Mouse (Mus musculus) MEL (cell line): ENCODE results near the gene Cep170. TPM values are rescaled to one million over a fixed set of nuclear protein-coding genes. Genes with fewer than 3 reads are reported as not detected.

ENCODE experiments used
- DNase-seq: peaks from one replicate; pipeline ENCODE4 v3.0.0; 2011; ENCODE audit warnings: low read depth, low spot score
- H3K27ac ChIP-seq: 2 replicates; pipeline ENCODE4 v1.5.1; 2012; ENCODE audit warnings: low read depth, mild to moderate bottlenecking, control low read depth, low read length, moderate library complexity; ENCODE audit not compliant: control insufficient read depth
- H3K27me3 ChIP-seq, 2 experiments: fragments of 150-350 bp in 1 of 2; sonication (generic) in 1 of 2; 2 replicates each; pipeline ENCODE4 v1.6.1; 2012; ENCODE audit warnings: low read length in 2 of 2, mild to moderate bottlenecking in 2 of 2, improper control_type of control experiment in 1 of 2, moderate library complexity in 1 of 2; ENCODE audit not compliant: insufficient read depth in 2 of 2, control insufficient read depth in 1 of 2
- H3K36me3 ChIP-seq, 2 experiments: 2 replicates each; pipeline ENCODE4 v1.6.1; 2012 to 2014; ENCODE audit warnings: low read length in 2 of 2, improper control_type of control experiment in 1 of 2, inconsistent platforms in 1 of 2, mild to moderate bottlenecking in 1 of 2; ENCODE audit not compliant: insufficient read depth in 2 of 2, control insufficient read depth in 1 of 2
- H3K4me1 ChIP-seq, 2 experiments: fragments of 150-350 bp in 1 of 2; sonication (generic) in 1 of 2; 2 replicates each; pipeline ENCODE4 v1.6.1; 2012; ENCODE audit warnings: low read length in 2 of 2, improper control_type of control experiment in 1 of 2, mild to moderate bottlenecking in 1 of 2; ENCODE audit not compliant: insufficient read depth in 2 of 2, control insufficient read depth in 1 of 2
- H3K4me3 ChIP-seq, 2 experiments: fragments of 150-350 bp in 1 of 2; sonication (generic) in 1 of 2; 2 replicates each; pipeline ENCODE4 v1.5.1; 2012; ENCODE audit warnings: low read depth in 2 of 2, low read length in 2 of 2, mild to moderate bottlenecking in 2 of 2, moderate library complexity in 2 of 2, control low read depth in 1 of 2, improper control_type of control experiment in 1 of 2; ENCODE audit not compliant: control insufficient read depth in 1 of 2, insufficient read depth in 1 of 2
- H3K79me2 ChIP-seq: 2 replicates; pipeline ENCODE4 v1.6.1; 2012; ENCODE audit warnings: mild to moderate bottlenecking, low read length, moderate library complexity; ENCODE audit not compliant: control insufficient read depth, poor library complexity, insufficient read depth
- H3K9ac ChIP-seq: 2 replicates; pipeline ENCODE4 v1.6.1; 2012; ENCODE audit warnings: low read depth, mild to moderate bottlenecking, control low read depth, low read length, moderate library complexity; ENCODE audit not compliant: control insufficient read depth, poor library complexity, severe bottlenecking
- H3K9me3 ChIP-seq: fragments of 150-350 bp; sonication (generic); replicated peaks from 2 replicates; pipeline ENCODE4 v1.6.1; 2012; ENCODE audit warnings: mild to moderate bottlenecking, low read length, improper control_type of control experiment, moderate library complexity; ENCODE audit not compliant: insufficient read depth
- BHLHE40 ChIP-seq: IDR thresholded peaks from 2 replicates; pipeline ENCODE4 v1.6.1; 2012; ENCODE audit warnings: low read depth, mild to moderate bottlenecking, inconsistent platforms, low read length, improper control_type of control experiment, borderline replicate concordance
- CHD2 ChIP-seq: IDR thresholded peaks from 2 replicates; pipeline ENCODE4 v1.6.1; 2011; ENCODE audit warnings: low read length, improper control_type of control experiment
- CTCF ChIP-seq, 3 experiments: IDR thresholded peaks in 2 of 3; conservative IDR thresholded peaks in 1 of 3; 2 replicates each; pipeline ENCODE4 v1.5.1; 2011 to 2012; ENCODE audit warnings: low read length in 3 of 3, low read depth in 2 of 3, mild to moderate bottlenecking in 2 of 3, improper control_type of control experiment in 1 of 3, inconsistent platforms in 1 of 3, mixed read lengths in 1 of 3, moderate library complexity in 1 of 3; ENCODE audit not compliant: control insufficient read depth in 1 of 3, insufficient read depth in 1 of 3, poor library complexity in 1 of 3, severe bottlenecking in 1 of 3
- ETS1 ChIP-seq: IDR thresholded peaks from 2 replicates; pipeline ENCODE4 v1.6.1; 2012; ENCODE audit warnings: low read depth, mild to moderate bottlenecking, inconsistent platforms, low read length, improper control_type of control experiment, moderate library complexity
- GATA1 ChIP-seq: IDR thresholded peaks from 2 replicates; pipeline ENCODE4 v1.6.1; 2011; ENCODE audit warnings: low read depth, low read length, improper control_type of control experiment
- JUND ChIP-seq: IDR thresholded peaks from 2 replicates; pipeline ENCODE4 v1.6.1; 2011; ENCODE audit warnings: low read depth, mild to moderate bottlenecking, improper control_type of control experiment, low read length
- KAT2A ChIP-seq: conservative IDR thresholded peaks from 2 replicates; pipeline ENCODE4 v1.6.1; 2012; ENCODE audit warnings: low read depth, low read length, improper control_type of control experiment, inconsistent platforms
- MAFK ChIP-seq: IDR thresholded peaks from 2 replicates; pipeline ENCODE4 v1.6.1; 2011; ENCODE audit warnings: low read depth, mild to moderate bottlenecking, low read length, improper control_type of control experiment, borderline replicate concordance
- MAX ChIP-seq: IDR thresholded peaks from 2 replicates; pipeline ENCODE4 v1.6.1; 2011; ENCODE audit warnings: low read length, improper control_type of control experiment
- MAZ ChIP-seq: IDR thresholded peaks from 2 replicates; pipeline ENCODE4 v1.6.1; 2012; ENCODE audit warnings: low read depth, mild to moderate bottlenecking, inconsistent platforms, low read length, improper control_type of control experiment
- NELFE ChIP-seq: IDR thresholded peaks from 2 replicates; pipeline ENCODE4 v1.6.1; 2011; ENCODE audit warnings: low read depth, low read length, improper control_type of control experiment
- RAD21 ChIP-seq: IDR thresholded peaks from 2 replicates; pipeline ENCODE4 v1.6.1; 2011; ENCODE audit warnings: mild to moderate bottlenecking, low read depth, low read length, improper control_type of control experiment
- SIN3A ChIP-seq: IDR thresholded peaks from 2 replicates; pipeline ENCODE4 v1.6.1; 2012; ENCODE audit warnings: low read length, improper control_type of control experiment, inconsistent platforms
- SMC3 ChIP-seq: IDR thresholded peaks from 2 replicates; pipeline ENCODE4 v1.6.1; 2011; ENCODE audit warnings: low read depth, low read length, improper control_type of control experiment
- TBP ChIP-seq: IDR thresholded peaks from 2 replicates; pipeline ENCODE4 v1.8.0; 2011; ENCODE audit warnings: low read depth, low read length, improper control_type of control experiment
- polyA plus RNA-seq, 2 experiments: library from polyadenylated mRNA; stranded (reverse) in 1 of 2; unstranded in 1 of 2; fragments of >175 nt in 1 of 2; fragments of >200 nt in 1 of 2; gene quantifications; 2 replicates each; pipeline versions ENCODE4 v1.2.1 to v1.2.4; 2012; ENCODE audit warnings: low replicate concordance in 2 of 2, low read depth in 1 of 2; ENCODE audit not compliant: insufficient read length in 2 of 2, insufficient read depth in 1 of 2, missing spikeins in 1 of 2
- total RNA-seq: library from RNA; depleted of rRNA; stranded (reverse); fragments of 300-350 nt; gene quantifications from 2 replicates; pipeline ENCODE4 v1.2.3, GENCODE M21; 2012

The Cep170 gene
- total and polyA plus RNA-seq, 3 experiments, result 9.2 to 423 (median 13.9) TPM

DNA sequence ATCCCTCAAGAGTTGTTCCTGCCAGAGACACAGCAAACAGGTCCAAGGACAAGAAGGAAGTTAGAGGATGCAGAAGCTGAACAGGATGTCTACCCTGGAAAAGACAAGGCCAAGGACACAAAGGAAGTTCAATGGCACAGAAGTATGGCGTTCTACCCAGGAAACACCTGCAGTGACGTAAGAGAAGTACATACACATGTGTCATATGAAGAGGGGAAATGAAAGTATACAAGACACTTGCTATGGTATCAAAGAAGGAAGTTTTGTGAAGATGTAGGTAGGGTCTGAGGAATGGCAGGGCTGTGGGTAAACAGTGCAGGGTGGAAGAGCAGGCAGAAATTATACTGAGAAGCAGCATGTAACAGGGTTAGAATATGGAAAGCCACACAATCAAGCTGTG is 81.0 kb downstream of the Cep170 start:
- no peak overlapping the region for H3K9ac ChIP-seq
- no peak for DNase-seq
- H3K4me3 ChIP-seq, result no peak overlapping the region
- H3K36me3 ChIP-seq, result peaks cover 7% of the 10 kb centered on the region in 2 experiments
- no peaks in the 10 kb centered on the region for H3K79me2 ChIP-seq
- TF ChIP-seq BHLHE40, result no peak
- H3K4me1 ChIP-seq, result peaks cover 0 to 4% of the 10 kb centered on the region in 2 experiments; a peak in 2 of 4 replicates
- no peak overlapping the region for H3K27ac ChIP-seq
- no peaks in the 10 kb centered on the region for H3K27me3 ChIP-seq
- H3K9me3 ChIP-seq, result no peaks in the 10 kb centered on the region

DNA sequence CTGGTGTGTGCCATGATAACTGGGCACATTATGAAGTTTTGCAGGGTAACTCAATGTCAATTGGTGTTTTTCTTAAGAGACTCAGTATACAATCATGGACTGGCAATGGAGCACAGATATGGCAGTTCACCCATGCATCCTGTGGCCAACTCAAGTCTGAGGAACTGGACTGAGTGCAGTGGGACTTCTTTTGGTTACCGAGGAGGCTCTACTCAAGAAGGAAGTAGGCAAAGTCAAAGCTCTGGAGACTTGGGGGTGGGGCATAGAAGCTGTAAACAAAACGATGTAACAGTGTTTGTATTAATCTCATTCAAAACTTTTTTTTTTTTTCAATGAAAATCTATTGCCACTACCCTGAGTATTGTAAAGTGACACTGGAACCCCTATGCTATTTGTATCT is 83.3 kb downstream of the Cep170 start:
- TF ChIP-seq SMC3 (no peak), CHD2 (no peak), SIN3A (no peak), KAT2A (no peak), MAX (no peak), ETS1 (no peak), NELFE (no peak), RAD21 (no peak), JUND (no peak), CTCF (IDR thresholded peaks at IDR 0.05 in 2 of 3, conservative IDR thresholded peaks at IDR 0.05 in 1 of 3; ENCODE audit: control insufficient read depth in 1 of 3, insufficient read depth in 1 of 3, low read depth in 2 of 3, low read length in 3 of 3, poor library complexity in 1 of 3, severe bottlenecking in 1 of 3) (no peak), MAZ (no peak), TBP (no peak)
- Histone ChIP-seq H3K4me1 (peaks cover 0 to 4% of the 10 kb centered on the region in 2 experiments; a peak in 2 of 4 replicates), H3K36me3 (peaks cover 6 to 10% of the 10 kb centered on the region in 2 experiments; a peak in 3 of 4 replicates), H3K27me3 (no peaks in the 10 kb centered on the region), H3K27ac (no peak overlapping the region), H3K9me3 (no peaks in the 10 kb centered on the region), H3K4me3 (no peak overlapping the region), H3K79me2 (no peaks in the 10 kb centered on the region), H3K9ac (no peak overlapping the region)
- peak; percentile 23 for DNase-seq

GRCm38 (mm10) chr1:176727372-176727771 is 86.5 kb downstream of the Cep170 start:
- peaks cover 2 to 4% of the 10 kb centered on the region in 2 experiments; a peak in 3 of 4 replicates for H3K4me1 ChIP-seq
- H3K9ac ChIP-seq, result no peak overlapping the region
- H3K36me3 ChIP-seq, result peaks cover 0 to 10% of the 10 kb centered on the region in 2 experiments; a peak in 2 of 4 replicates
- no peak for TF ChIP-seq ETS1
- TF ChIP-seq MAFK, result peak; percentile 78; the same call in 1 of the 2 replicates
- 0 out of 2 replicates have a peak, but pooled peaks have one; percentile 5 for TF ChIP-seq GATA1
- TF ChIP-seq, all 39 proteins: peak for 2
- Histone ChIP-seq H3K79me2 (no peaks in the 10 kb centered on the region), H3K27ac (no peak overlapping the region), H3K4me3 (no peak overlapping the region), H3K9me3 (no peaks in the 10 kb centered on the region), H3K27me3 (no peaks in the 10 kb centered on the region)
- DNase-seq, result peak; percentile 18
